Mouse (Mus musculus) c-Kit-positive CD71-positive TER-119-positive erythroid progenitor cells, embryonic 14.5 days (primary cell): ENCODE measurements around the gene Man1a.

ENCODE experiments used
- DNase-seq: peaks from one replicate; pipeline ENCODE4 v3.0.0-alpha.2; 2013; ENCODE audit warnings: low spot score

Man1a gene

DNA sequence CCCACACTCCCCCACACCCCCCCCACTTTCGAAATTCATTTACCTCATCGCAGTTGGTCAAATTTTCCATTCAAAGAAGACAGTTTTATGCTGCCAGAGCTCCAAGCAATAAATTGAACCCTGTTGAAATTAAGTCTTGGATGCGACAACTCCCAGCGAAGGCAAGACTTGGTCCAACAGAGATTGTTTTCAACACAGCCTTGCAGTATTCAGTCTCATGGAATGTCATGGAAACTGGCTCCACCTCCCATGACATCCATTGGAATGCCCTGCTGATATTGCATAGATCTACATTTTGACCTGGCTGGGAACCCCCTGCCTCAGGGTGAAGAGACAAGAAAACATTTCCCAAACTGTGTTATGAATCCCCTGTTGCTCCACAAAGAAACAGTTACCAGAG lies at the start of gene Man1a:
TSS of gene Man1a (minus strand) at position 190 of the 400 bp plus-strand sequence.
- DNase-seq: no peak

DNA sequence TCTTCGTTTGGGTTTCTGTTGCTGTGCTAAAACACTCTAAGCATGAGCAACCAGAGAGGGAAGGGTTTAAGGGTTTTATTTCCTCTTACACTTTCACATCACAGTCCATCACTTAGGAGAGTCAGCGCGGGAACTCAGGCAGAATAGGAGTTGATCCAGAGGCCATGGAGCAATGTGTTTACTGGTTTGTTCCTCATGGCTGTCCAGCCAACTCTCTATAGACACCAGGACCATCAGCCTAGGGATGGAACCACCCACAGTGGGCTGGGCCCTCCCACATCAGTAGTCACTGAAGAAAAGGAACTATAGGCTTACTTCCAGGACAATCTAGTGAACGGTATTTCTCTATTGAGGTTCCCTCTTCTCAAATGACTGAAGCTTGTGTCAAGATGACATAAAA lies 45.4 kb upstream of the Man1a start:
- DNase-seq: no peak

DNA sequence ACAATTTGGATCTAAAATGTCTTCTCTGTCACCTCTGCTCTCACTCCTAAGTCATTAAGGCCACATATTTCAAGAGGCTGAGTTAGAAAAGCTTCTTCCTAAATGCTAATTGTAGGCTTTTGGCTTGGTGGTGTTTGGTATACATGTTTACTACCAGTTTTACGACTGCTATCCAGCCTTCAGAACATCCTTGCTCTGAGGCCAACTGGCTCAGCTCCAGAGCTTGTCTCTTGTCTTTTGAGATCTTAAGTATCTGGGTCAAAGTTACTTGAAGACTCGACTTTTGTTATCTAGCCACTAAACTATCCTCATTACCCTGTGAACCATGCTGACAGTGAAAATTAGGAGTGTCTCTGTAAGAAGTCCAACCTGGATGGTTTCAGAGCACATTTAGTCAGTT lies 44.0 kb upstream of the Man1a start:
- no peak for DNase-seq

DNA sequence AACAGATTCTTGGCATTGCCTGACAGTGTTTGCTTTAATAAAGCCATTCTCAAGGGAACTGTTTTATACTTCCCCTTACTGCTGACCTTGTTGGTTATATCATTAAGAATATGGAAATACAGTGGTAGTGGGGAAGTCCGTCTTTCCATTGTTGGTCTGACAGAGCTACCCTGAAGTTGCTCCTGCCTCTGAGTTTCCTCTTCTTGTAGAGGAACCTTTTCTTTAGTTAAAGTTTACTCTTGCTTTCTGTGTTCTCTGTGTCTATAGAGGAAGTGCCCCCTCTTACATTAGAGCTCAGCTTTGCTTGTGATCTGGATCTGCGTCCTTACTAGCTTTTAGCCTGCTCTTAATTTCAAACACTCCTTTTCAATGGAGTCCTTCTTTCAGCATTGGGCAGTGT lies 42.9 kb upstream of the Man1a start:
- DNase-seq: no peak

DNA sequence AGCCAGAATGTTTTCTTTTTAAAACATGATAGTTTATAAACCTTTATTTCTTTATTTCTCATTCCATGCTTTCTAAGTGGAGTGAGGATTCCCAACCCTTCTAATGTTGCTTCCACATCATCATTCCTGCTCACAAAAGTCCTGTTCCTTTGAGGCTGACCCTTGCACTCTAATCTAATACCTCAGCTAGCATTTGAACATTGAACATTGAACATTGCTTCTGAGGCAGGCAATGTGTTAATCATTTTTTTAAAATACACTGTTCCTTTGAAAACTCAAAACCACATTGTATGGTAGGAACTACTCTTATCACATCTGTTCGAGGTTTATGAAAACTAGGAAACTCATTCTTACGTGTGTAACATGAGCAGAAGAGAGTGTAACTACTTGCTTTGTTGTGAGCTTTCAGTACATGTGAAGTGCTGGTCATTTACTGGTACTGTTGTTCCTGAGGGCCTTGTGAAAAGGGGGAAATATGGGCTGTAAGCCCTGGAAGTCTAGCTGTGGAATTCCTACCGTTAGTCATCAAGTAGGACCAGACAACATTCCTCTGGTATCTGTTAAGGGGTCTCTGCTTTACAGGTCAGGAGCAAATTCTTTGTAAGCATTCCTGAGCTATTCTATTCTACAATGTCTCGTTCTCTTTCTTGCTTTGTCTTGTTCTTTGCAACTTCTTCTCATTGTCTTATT lies 42.0 kb upstream of the Man1a start:
- DNase-seq: no peak

DNA sequence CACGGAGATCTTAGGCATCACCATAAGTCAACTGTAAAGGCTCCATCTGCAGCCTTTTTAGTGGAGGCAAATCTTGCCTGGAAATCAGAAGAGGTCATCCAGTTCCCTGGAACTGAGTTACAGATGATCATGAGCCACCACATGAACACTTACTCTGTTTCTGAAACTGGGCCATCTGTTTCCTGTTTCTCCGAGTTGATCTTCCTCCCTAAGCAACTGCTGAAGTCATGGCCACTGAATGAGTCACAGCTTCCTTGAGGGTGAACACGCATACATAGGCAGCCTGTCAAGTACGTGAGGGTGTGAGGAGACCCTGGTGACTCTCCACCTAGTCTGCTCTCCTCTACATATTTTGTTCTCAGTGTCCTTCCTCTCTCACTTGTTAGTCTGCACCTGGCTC lies 41.4 kb upstream of the Man1a start:
- DNase-seq: no peak

DNA sequence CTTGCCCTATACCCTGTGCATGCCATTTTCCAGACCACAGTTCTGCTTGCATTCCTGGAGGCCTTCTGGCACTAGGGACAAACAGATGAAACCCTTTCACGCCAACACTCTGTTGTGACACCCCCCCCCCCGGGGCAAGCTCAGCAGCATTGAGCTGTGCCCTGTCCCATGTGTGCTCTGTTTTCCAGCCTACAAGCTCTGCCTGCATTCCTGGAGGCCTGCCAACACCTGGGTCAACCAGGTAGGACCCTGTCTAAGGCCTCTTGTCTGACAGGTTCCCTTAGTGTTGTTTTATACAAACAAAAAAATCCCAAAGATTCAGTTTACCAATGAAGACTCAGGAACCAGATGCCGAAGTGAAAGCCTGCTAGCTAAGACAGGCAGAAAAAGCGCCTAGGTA lies 27.3 kb upstream of the Man1a start:
- no peak for DNase-seq

DNA sequence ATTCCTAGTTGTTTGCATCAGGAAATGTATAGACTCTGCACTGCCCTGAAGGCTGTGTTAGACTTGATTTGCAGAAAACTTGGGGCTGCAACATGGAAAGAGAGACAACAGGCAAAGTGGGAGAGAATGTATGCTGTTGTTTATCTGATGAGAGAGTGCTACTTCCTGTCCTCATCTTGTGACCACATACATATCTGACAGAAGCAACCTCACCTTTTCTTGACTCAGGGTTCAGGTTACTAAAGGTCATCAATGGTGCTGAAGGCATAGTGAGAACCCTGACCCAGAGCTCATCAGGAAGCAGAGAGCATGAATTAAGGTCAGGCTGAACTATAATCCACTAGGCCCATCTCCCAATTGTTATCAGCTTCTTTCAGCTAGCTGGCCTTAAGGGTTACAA lies 15.7 kb upstream of the Man1a start:
- no peak for DNase-seq

DNA sequence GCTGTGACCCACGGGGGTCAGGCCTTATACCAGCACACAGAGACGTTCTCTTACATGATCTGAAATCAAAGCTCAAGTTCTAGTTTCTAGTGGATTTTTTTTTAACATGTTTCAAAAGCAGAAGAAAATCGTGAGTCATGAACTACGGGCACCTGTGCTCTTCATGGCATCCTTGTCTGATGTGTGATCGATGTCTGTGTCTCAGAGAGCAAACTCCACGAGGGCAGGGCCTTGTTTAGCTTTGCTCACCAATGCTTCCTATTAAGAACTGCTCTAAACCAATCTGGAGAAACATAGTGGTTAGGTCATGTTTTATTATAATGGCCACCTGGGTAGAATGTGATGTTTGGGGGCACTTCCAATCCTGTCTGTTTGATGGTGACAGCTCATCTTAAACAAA lies 13.5 kb upstream of the Man1a start:
- DNase-seq: no peak

DNA sequence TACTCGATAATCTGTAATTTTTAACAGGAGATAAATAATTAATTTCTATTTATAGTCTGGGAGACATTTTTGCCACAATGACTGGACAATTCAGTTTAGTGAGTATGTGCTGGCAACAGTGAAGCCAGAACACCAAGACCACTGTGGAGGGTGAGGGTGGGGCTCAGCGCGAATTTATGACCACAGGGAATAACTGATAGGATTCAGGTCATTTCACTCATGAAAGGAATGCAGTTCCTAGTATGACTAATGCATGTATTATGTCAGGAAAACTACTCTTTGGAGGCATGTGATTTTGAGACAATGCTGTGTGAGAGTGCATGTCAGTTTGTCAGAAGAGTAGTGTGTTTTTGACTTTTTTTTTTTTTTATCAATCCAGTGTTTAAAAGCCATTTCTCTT lies 10.9 kb upstream of the Man1a start:
- no peak for DNase-seq

DNA sequence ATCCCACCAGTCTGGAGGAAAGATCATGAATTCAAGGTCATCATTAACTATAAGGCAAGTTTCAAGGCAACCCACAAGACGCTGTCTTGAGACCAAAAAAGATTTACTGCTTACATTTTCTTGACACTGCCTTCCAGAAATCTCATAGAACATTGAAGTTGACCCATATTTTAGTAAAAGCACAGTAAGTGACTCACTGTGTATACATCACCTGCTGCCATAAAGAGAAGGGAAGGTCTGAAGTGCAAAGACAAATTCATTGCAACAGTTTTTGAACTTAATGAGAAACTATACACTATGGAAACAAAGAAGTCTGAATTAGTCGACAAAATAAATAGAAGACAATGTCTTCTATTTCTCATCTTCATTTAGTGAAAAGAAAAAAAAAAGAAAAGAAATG lies 8.7 kb upstream of the Man1a start:
- DNase-seq: no peak

DNA sequence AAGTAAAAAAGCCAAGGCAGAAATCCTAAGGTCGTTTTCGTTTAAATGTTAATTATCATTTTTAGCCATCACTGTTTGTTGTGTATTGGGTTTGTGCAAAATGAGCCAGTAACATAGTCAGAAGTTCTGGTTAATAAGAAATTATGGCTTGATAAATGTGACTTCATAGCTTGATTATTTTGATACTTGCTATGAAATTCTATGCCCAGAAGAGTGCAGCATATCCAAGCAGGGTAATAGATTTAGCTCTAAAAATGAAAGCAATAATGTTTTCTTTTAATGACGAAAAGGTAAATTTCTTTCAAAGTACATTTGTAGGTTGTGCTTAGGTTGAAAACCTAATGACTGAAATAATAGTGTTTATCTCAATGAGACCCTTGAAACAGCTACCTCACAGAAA lies 596 bp upstream of the Man1a start:
- DNase-seq: no peak

DNA sequence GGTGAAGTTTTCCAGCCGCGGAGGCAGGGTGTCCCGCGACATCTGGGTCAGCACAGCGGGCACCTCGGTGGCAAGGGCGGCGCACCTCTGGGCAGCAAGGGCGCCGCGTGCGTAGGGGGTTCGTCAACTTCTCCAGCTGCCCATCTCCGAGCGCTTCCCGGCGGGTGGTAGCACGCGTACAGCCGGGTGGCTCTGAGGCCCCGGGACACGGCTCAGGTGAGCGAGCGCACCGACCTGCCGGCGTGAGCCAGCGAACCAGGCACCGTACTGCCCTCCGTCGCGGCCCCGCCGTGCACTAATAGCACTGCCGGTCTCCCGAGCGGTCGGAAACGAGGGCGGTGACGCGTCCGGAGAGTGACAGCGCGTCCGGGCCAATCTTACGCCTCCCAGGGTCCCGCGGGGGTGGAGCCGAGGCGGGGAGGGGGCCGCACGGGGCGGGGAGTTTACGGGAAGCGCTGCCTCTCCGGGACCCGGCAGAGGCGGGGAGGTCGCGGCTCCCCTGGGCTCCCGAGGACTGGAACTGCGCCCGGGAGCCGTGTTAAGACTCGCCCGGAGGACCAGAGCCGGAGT lies 883 bp downstream of the Man1a start:
- peak; percentile 84 for DNase-seq

DNA sequence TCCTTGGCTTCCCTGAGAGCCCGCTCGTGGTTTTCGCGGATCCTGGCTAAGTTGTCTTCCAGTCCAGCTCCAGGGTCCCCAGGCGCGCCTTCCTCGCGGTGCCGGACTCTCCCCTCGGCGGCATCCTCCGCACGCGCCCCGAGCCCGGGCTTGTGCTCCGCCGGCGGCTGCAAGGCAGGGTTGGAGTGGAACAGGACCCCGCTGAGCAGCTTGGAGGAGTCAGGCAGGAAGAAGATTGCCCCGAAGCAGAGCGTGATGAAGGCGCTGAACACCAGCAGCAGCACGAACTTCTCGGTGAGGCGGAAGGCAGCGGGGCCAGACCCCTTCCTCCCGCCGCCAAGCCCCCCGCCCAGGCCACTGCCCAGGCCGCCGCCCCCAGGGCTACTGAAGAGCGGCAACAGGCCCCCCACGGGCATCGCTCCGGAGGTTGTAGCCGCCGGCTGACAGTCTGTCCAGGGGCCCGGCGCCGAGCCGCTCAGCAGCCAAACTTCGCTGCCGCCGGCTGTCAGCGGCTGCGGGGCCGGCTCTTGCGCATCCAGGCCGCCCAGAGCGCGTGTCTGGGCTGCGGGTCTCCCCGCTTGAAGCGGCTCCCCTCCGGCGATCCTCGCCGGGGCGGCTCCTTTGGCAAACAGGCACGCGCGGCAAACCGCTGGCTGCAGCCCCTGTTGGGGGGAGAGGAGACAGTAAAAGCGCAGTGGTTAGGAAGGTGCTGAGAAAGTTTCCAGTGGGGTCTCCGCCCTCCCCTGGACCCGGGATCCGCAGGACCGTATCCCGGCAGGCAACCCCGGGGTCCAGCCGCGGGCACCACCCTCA lies 1.6 kb downstream of the Man1a start:
- DNase-seq: peak; percentile 24

DNA sequence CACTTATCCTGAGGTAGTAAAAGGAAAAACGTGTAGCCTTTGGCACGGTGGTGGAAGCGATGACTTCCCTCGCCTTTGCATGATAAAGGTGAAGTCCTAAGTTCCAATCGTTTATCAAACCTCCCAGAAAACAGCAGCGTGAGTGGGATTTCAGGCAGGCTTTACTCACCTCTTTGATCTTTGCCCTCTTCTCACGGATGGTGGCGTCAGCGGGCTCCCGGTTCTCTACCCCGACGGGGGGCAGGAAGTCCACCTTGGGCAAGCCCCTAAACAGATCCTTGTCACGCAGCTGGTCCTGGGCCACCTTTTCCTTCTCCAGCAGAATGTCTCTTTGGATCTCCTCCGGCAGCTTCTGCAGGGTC lies 2.2 kb downstream of the Man1a start:
- peak; percentile 25 for DNase-seq

DNA sequence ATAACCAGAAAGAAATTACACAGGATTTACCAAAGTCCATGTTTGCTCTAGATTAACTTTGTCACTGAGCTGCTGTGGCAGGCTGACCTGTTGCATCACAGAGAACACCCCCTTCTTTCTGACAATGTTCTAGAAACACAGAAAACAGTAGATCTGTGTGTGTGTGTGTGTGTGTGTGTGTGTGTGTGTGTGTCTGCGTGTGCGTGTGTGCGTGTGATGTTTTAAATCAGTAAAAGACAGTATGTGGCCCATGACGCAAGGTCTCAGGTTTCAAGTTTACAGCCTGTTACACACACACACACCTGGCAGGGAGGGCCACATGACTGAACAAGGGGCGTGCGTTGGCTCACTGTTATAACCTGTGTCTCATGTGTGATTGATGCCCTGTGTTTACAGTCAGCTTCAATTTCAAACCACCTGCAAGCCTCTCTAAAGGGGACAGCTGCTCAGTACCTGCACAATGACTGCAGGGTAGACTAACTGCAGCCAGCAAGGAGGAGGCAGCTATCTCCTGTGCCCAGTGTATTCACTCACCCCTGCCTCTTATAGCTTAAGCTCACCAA lies 2.7 kb downstream of the Man1a start:
- DNase-seq: no peak

DNA sequence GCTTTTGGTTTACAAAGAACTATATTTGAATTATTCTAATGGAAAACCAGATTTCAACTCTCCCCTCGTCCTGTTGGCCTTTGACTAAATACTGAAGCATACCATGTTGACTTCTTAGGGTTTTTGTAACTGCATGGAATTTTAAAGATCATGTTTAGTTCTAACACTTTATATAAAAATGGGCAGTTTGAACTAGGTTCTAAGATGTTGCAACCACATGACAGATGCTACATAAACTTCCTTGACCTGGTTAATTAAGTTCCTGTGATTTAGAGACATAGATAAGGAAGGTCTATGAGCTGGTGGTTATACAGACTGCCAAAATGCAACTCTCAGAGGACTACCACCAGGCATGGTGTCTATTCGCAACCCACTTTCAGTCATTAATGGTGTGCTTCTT lies 4.1 kb downstream of the Man1a start:
- DNase-seq: no peak

DNA sequence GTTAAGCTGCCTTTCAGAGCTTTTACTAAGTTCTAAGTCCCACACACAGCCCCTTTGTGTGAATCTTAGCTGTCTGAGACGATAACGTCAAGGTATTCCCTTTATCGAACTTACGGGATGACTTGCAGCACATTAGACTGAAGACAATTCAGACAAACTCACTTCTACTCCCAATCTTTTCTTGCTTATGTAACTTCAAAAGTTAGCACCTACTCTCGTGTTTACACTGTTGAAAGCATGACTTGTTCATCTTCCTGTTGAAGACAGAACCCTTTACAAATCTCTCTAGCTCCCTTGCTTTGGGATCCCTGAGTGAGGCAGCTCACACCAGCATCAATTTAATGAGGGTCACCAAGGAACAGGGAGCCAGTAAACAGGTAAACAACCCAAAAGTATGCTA lies 5.9 kb downstream of the Man1a start:
- no peak for DNase-seq

DNA sequence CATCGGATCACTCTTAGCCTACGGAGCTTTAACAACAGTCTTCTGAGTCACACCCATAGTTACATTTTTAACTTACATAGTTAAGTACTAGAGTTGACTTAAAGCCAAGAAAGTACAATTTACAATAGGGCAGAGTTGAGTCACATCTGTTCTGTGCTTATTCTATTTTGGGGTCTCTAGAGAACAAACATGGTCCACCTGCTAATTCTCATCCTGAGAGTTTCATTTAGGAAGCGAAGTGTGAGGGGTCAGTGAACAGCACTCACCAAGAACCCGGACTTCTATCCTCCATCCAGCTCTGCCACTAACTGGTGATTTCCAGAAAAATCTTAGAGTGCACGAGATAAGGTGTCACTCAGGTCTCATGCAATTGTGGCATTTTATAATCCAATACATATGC lies 7.0 kb downstream of the Man1a start:
- DNase-seq: no peak

DNA sequence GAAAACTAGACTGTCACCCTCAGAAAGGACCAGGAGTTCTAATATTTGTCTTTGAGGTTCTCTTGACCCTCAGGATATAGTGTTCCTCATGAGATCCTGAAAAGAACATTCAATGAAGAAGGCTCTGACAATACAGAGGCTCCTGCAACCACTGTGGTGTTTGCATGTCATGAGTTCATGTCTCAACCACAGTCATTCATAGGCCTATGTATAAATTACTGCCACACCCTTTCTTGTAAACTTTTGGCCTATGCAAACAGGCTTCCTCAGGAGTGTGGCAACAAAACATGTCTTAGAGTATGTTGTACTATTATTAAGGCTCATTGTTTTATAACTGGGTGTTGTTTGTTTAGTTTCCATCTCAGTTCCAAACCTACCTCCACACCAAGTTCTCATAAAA lies 9.7 kb downstream of the Man1a start:
- DNase-seq: no peak

DNA sequence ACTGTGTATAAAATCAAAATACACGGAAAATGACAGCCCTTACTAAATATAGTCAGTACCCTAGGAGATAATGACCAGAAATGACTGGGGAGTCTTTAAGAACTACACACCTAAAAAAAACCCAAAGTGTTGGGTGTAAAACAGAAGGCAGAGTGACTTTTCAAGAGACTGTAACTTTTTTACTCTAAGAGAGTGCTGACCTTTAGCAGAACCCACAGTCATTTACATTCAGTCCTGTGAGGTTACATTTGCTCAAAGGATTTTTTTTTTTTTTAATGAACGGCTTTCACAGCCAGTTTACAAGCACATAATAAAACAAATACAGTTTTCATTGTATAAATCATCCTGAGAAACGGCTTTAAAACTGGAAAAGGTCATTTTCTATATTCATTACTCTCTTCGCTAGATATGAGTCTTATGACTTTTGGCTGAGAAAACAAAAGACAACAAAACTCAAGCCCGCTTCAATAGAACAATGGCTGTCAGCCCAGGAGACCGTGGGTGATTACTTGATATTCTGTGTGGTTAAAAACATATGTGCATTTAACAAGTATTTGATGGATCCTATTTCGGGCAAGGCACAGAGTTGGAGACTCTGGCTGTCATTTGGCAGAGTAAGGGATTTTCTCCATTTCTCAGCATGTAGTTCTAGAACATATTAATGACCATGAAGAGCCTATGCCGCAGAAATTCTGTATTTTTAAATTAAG lies 12.7 kb downstream of the Man1a start:
- DNase-seq: no peak

DNA sequence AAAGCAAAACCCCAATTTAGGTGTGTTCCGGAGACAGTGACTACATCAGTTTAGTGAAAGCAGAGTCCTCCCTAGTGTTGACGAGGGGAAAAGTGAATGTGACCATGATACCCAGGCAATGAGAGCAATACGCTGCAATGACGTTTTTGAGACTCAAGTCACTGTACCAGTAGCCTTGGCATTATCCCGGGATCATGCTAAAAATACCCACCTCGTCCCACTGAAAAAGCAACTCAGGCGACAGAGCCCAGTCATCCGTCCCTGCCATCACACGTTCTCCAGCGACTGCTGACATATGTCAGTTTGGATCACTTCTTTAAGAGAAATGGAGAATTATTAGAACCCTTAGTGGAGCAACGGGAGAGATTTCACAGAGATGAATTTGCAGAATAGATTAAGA lies 13.6 kb downstream of the Man1a start:
- DNase-seq: no peak

DNA sequence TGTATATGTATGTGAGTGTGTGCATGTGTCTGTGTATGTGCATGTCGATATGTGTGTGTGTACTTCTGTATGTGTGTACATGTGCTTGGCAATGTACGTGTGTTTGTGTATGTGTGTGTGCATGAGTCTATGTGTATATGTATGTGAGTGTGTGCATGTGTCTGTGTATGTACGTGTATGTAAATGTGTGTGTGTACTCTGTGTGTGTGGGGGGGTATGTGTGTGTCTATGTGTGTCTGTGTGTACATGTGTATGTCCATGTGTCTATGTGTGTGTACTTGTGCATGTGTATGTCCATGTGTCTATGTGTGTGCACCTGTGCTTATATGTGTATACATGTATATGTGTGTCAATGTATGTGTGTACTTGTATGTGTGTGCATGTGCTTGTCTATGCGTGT lies 15.2 kb downstream of the Man1a start:
- no peak for DNase-seq
